Mouse (Mus musculus) midbrain, embryonic 10.5 days (tissue): ENCODE measurements around the gene Zfp59. TPM values are rescaled to one million over a fixed set of nuclear protein-coding genes. Genes with fewer than 3 reads are reported as not detected.

Source experiments
- polyA plus RNA-seq: library from polyadenylated mRNA; unstranded; fragments of >200 nt; fragmentation: Nextera tagmentation; extraction: Ambion mirVana; gene quantifications from 2 replicates; pipeline ENCODE4 v1.2.1, GENCODE M21; 2016

Zfp59 gene
- polyA plus RNA-seq, 1 experiment from 2014 or later = 9.9 TPM

Other genes starting within 250 kb of the Zfp59 start
- 85.9 and 89.4 TPM in 2 replicates for gene Akt2, start 247.1 kb upstream of the Zfp59 start, polyA plus RNA-seq
- 2.6 and 5.5 TPM in 2 replicates for gene Ttc9b, start 184.7 kb upstream of the Zfp59 start, polyA plus RNA-seq
- 7.5 and 10.1 TPM in 2 replicates for gene Map3k10, start 164.0 kb upstream of the Zfp59 start, polyA plus RNA-seq
- gene Zfp607b, start 149.3 kb upstream of the Zfp59 start, polyA plus RNA-seq = 6.3 and 7.7 TPM in 2 replicates
- gene Zfp60, start 107.2 kb upstream of the Zfp59 start, polyA plus RNA-seq = 62.4 and 80.1 TPM in 2 replicates
- 1.9 and 2.1 TPM in 2 replicates for gene Zfp626, start 31.4 kb upstream of the Zfp59 start, polyA plus RNA-seq
- gene Zfp607a, start 18.9 kb downstream of the Zfp59 start, polyA plus RNA-seq = 3.9 and 4.3 TPM in 2 replicates
- 10.4 and 12.4 TPM in 2 replicates for gene Zfp974, start 90.9 kb downstream of the Zfp59 start, polyA plus RNA-seq
- 22.4 and 23.8 TPM in 2 replicates for gene Zfp780b, start 140.6 kb downstream of the Zfp59 start, polyA plus RNA-seq
- 8.3 and 9.0 TPM in 2 replicates for gene Zfp850, start 175.5 kb downstream of the Zfp59 start, polyA plus RNA-seq
- gene Psmc4, start 211.5 kb downstream of the Zfp59 start, polyA plus RNA-seq = 446 and 458 TPM in 2 replicates
- gene Fcgbp, start 232.6 kb downstream of the Zfp59 start, polyA plus RNA-seq = 0.15 and 0.20 TPM in 2 replicates